Mouse (Mus musculus): ENCODE measurements at regions not wholly inside any gene's neighbourhood (a gene's known extent, or its start where the extent isn't known, plus 50 kb on each side); places are given as distances from the start of the nearest gene placed in this dataset.

DNA sequence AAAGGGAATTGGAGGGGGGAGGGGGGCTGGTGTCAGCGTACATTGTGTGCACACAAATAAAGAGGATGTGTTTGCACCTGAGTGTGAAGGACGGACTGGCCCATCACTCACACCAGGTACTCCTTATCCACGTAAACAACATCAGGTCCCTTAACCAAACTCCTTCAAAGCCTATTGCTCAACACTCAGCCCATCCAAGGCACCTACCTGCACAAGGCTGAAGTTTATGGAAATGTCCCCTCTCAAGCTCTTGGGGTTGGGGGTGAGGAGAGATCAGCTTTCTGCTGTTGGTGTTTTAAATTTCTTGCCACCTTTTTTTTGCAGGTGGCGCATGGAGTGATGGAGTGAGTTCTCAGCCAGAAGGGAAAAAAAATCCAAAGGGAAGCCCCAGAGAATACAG lies 270.2 kb upstream of the Zfp637 start:
- Histone ChIP-seq H3K36me3 (ENCODE audit: control insufficient read depth in 1 of 2, insufficient read depth in 2 of 2, low read length in 2 of 2) (no peaks in the 10 kb centered on the region), H3K27ac (ENCODE audit: control insufficient read depth, low read depth, low read length) (no peak overlapping the region), H3K9ac (ENCODE audit: control insufficient read depth, low read depth, low read length, poor library complexity, severe bottlenecking) (no peak overlapping the region), H3K4me3 (ENCODE audit: control insufficient read depth in 1 of 2, insufficient read depth in 1 of 2, low read depth in 2 of 2, low read length in 2 of 2) (no peak overlapping the region), H3K9me3 (replicated peaks; ENCODE audit: insufficient read depth, low read length) (no peaks in the 10 kb centered on the region), H3K4me1 (ENCODE audit: control insufficient read depth in 1 of 2, insufficient read depth in 2 of 2, low read length in 2 of 2) (no peaks in the 10 kb centered on the region), H3K79me2 (ENCODE audit: control insufficient read depth, insufficient read depth, low read length, poor library complexity) (no peaks in the 10 kb centered on the region), H3K27me3 (ENCODE audit: control insufficient read depth in 1 of 2, insufficient read depth in 2 of 2, low read length in 2 of 2) (no peaks in the 10 kb centered on the region)
- DNase-seq (ENCODE audit: low read depth, low spot score): no peak
- TF ChIP-seq MAX (IDR thresholded peaks at IDR 0.05; ENCODE audit: low read length): no peak
- TF ChIP-seq MYC (IDR thresholded peaks at IDR 0.05; ENCODE audit: low read depth, low read length): no peak
- TF ChIP-seq ELF1 (IDR thresholded peaks at IDR 0.05; ENCODE audit: low read depth, low read length): no peak
- no peak for TF ChIP-seq POLR2A (IDR thresholded peaks at IDR 0.05; ENCODE audit: control insufficient read depth in 1 of 2, insufficient read depth in 1 of 2, low read depth in 1 of 2, low read length in 2 of 2, poor library complexity in 1 of 2)
- no peak for TF ChIP-seq GABPA (IDR thresholded peaks at IDR 0.05; ENCODE audit: low read depth, low read length)
- no peak for TF ChIP-seq USF2 (IDR thresholded peaks at IDR 0.05; ENCODE audit: borderline replicate concordance in 1 of 2, insufficient read depth in 1 of 2, low read depth in 1 of 2, low read length in 2 of 2)
- TF ChIP-seq CHD1 (IDR thresholded peaks at IDR 0.05; ENCODE audit: low read depth, low read length): no peak
- no peak for TF ChIP-seq MYB (IDR thresholded peaks at IDR 0.05; ENCODE audit: low read depth, low read length)
- no peak for TF ChIP-seq HCFC1 (IDR thresholded peaks at IDR 0.05; ENCODE audit: low read depth, low read length)
- TF ChIP-seq SMC3 (IDR thresholded peaks at IDR 0.05; ENCODE audit: low read depth, low read length): no peak
- no peak for TF ChIP-seq MAFK (IDR thresholded peaks at IDR 0.05; ENCODE audit: borderline replicate concordance, low read depth, low read length)
- no peak for TF ChIP-seq MEF2A (IDR thresholded peaks at IDR 0.05; ENCODE audit: extremely low read depth, insufficient replicate concordance, low read depth, low read length, poor library complexity, severe bottlenecking)
- no peak for TF ChIP-seq ZC3H11A (IDR thresholded peaks at IDR 0.05; ENCODE audit: low read depth, low read length)
- no peak for TF ChIP-seq RCOR1 (IDR thresholded peaks at IDR 0.05; ENCODE audit: low read depth, low read length)
- no peak for TF ChIP-seq GATA1 (IDR thresholded peaks at IDR 0.05; ENCODE audit: low read depth, low read length)
- TF ChIP-seq POLR2AphosphoS5 (IDR thresholded peaks at IDR 0.05; ENCODE audit: borderline replicate concordance, low read depth, low read length): no peak
- no peak for TF ChIP-seq CTCF (IDR thresholded peaks at IDR 0.05 in 2 of 3, conservative IDR thresholded peaks at IDR 0.05 in 1 of 3; ENCODE audit: control insufficient read depth in 1 of 3, insufficient read depth in 1 of 3, low read depth in 2 of 3, low read length in 3 of 3, poor library complexity in 1 of 3, severe bottlenecking in 1 of 3)
- TF ChIP-seq BHLHE40 (IDR thresholded peaks at IDR 0.05; ENCODE audit: borderline replicate concordance, low read depth, low read length): no peak
- no peak for TF ChIP-seq UBTF (IDR thresholded peaks at IDR 0.05; ENCODE audit: borderline replicate concordance, insufficient read depth, low read depth, low read length)

DNA sequence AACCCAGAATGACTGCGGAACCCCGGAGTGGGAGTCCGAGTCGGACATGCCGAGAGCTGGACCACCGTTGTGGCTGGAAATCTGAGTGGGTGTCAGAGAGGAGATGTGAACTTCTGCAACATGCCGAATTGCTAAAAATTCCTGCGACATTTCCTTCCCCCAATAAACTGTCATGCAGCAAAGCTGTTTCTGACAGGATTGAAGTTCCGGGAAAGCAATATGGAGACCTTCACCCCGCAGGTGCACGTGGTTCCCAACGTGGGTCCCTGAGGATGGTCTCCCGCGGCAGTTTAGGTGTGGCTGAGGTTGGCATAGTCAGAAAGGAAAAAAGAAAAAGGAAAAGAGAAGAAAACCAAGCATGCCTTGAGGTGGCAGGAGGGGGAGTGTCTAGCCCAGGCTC lies 269.0 kb upstream of the Zfp637 start:
- H3K4me1 ChIP-seq (ENCODE audit: control insufficient read depth in 1 of 2, insufficient read depth in 2 of 2, low read length in 2 of 2): no peaks in the 10 kb centered on the region
- H3K79me2 ChIP-seq (ENCODE audit: control insufficient read depth, insufficient read depth, low read length, poor library complexity): no peaks in the 10 kb centered on the region
- H3K4me3 ChIP-seq (ENCODE audit: control insufficient read depth in 1 of 2, insufficient read depth in 1 of 2, low read depth in 2 of 2, low read length in 2 of 2): no peak overlapping the region
- TF ChIP-seq EP300 (IDR thresholded peaks at IDR 0.05; ENCODE audit: low read depth in 1 of 2, low read length in 2 of 2): no peak
- H3K36me3 ChIP-seq (ENCODE audit: control insufficient read depth in 1 of 2, insufficient read depth in 2 of 2, low read length in 2 of 2): no peaks in the 10 kb centered on the region
- H3K9me3 ChIP-seq (replicated peaks; ENCODE audit: insufficient read depth, low read length): no peaks in the 10 kb centered on the region
- H3K27ac ChIP-seq (ENCODE audit: control insufficient read depth, low read depth, low read length): no peak overlapping the region
- no peak for DNase-seq (ENCODE audit: low read depth, low spot score)
- H3K27me3 ChIP-seq (ENCODE audit: control insufficient read depth in 1 of 2, insufficient read depth in 2 of 2, low read length in 2 of 2): no peaks in the 10 kb centered on the region
- H3K9ac ChIP-seq (ENCODE audit: control insufficient read depth, low read depth, low read length, poor library complexity, severe bottlenecking): no peak overlapping the region
